Mouse (Mus musculus) lung, adult 2 months (tissue): Measurements from ENCODE around the gene Rpl26. TPM values are rescaled to one million over a fixed set of nuclear protein-coding genes. Genes with fewer than 3 reads are reported as not detected.

Experiments
- DNase-seq: peaks from one replicate; pipeline ENCODE4 v3.0.0; 2022
- H3K4me1 ChIP-seq: fragments of 200-500 bp; 2 replicates; pipeline ENCODE4 v1.6.1; 2011; ENCODE audit warnings: low read length; ENCODE audit not compliant: control insufficient read depth, insufficient read depth
- H3K4me3 ChIP-seq: fragments of 200-500 bp; replicated peaks from 2 replicates; pipeline ENCODE3; 2011; ENCODE audit warnings: low read depth, mild to moderate bottlenecking, control low read depth, low read length; ENCODE audit errors: extremely low read depth
- CTCF ChIP-seq: fragments of 200-500 bp; IDR thresholded peaks from 2 replicates; pipeline ENCODE4 v1.5.1; 2011; ENCODE audit warnings: mild to moderate bottlenecking, low read length, control low read depth; ENCODE audit not compliant: insufficient read depth
- POLR2A ChIP-seq: fragments of 200-500 bp; IDR thresholded peaks from 2 replicates; pipeline ENCODE4 v1.6.1; 2011; ENCODE audit warnings: low read depth, mild to moderate bottlenecking, control low read depth, low read length, borderline replicate concordance; ENCODE audit errors: extremely low read depth
- WGBS: fragments of 180-500 bp; shearing (Covaris S2); methylation state at CpG from one replicate; pipeline ENCODE4 v1.1.7; 2018; 5-methylcytosine and 5-hydroxymethylcytosine counted together
- polyA plus RNA-seq: library from polyadenylated mRNA; depleted of rRNA; stranded (reverse); fragments of >200 nt; gene quantifications from 2 replicates; pipeline ENCODE4 v1.2.3, GENCODE M21; 2012

Gene Rpl26
- polyA plus RNA-seq, 1 experiment = 674 TPM

GRCm38 (mm10) chr11:68899815-68900214 lies 1.6 kb upstream of the Rpl26 start:
- Histone ChIP-seq H3K4me3 (no peak overlapping the region), H3K4me1 (no peaks in the 10 kb centered on the region; the same call in 1 of the 2 replicates)
- WGBS = 79% methylated on average over 8 of the region's 8 CpGs
- TF ChIP-seq CTCF = no peak
- no peak for TF ChIP-seq POLR2A
- DNase-seq = no peak

- H3K4me1 ChIP-seq = no peaks in the 10 kb centered on the region; the same call in 1 of the 2 replicates
- DNase-seq = no peak
- peak overlapping the region; percentile 55 for H3K4me3 ChIP-seq
- no peak for TF ChIP-seq POLR2A
- no peak for TF ChIP-seq CTCF
- WGBS = 26% methylated on average over 31 of the region's 31 CpGs
Observed at GRCm38 (mm10) chr11:68900519-68901350, 648 bp upstream of the Rpl26 start.

GRCm38 (mm10) chr11:68902047-68902364 lies 623 bp downstream of the Rpl26 start:
- DNase-seq = no peak
- 1% methylated on average over 10 of the region's 10 CpGs for whole genome bisulfite sequencing
- H3K4me3 ChIP-seq = peak overlapping the region; percentile 64
- TF ChIP-seq POLR2A (no peak), CTCF (no peak)
- H3K4me1 ChIP-seq = no peaks in the 10 kb centered on the region; the same call in 1 of the 2 replicates

- DNase-seq = no peak
- Histone ChIP-seq H3K4me3 (no peak overlapping the region), H3K4me1 (no peaks in the 10 kb centered on the region; the same call in 1 of the 2 replicates)
- TF ChIP-seq CTCF (no peak), POLR2A (no peak)
- WGBS = 7% methylated on average over 11 of the region's 11 CpGs
Observed at GRCm38 (mm10) chr11:68902367-68902766, 984 bp downstream of the Rpl26 start.

GRCm38 (mm10) chr11:68902823-68903222 lies 1.4 kb downstream of the Rpl26 start:
- 70% methylated on average over 5 of the region's 5 CpGs for WGBS
- DNase-seq = no peak
- H3K4me1 ChIP-seq = no peaks in the 10 kb centered on the region; the same call in 1 of the 2 replicates
- no peak overlapping the region for H3K4me3 ChIP-seq
- TF ChIP-seq POLR2A = no peak
- TF ChIP-seq CTCF = no peak

- DNase-seq = no peak
- Histone ChIP-seq H3K4me1 (no peaks in the 10 kb centered on the region; the same call in 1 of the 2 replicates), H3K4me3 (no peak overlapping the region)
- 79% methylated on average over 2 of the region's 2 CpGs for WGBS
- no peak for TF ChIP-seq CTCF
- TF ChIP-seq POLR2A = no peak
Observed at GRCm38 (mm10) chr11:68903775-68904174, 2.4 kb downstream of the Rpl26 start.

- no peaks in the 10 kb centered on the region; the same call in 1 of the 2 replicates for H3K4me1 ChIP-seq
- 70% methylated on average over 8 of the region's 8 CpGs for WGBS
- peak; percentile 71 for DNase-seq
- no peak overlapping the region for H3K4me3 ChIP-seq
- no peak for TF ChIP-seq CTCF
- TF ChIP-seq POLR2A = no peak
Observed at GRCm38 (mm10) chr11:68904375-68905137, 3.2 kb downstream of the Rpl26 start.

- no peak for TF ChIP-seq CTCF
- DNase-seq = no peak
- no peaks in the 10 kb centered on the region; the same call in 1 of the 2 replicates for H3K4me1 ChIP-seq
Observed at GRCm38 (mm10) chr11:68905138-68905531, 3.8 kb downstream of the Rpl26 start.

GRCm38 (mm10) chr11:68905665-68906460 lies 4.5 kb downstream of the Rpl26 start:
- no peak for DNase-seq
- Histone ChIP-seq H3K4me1 (no peaks in the 10 kb centered on the region; the same call in 1 of the 2 replicates), H3K4me3 (no peak overlapping the region)
- no peak for TF ChIP-seq POLR2A
- TF ChIP-seq CTCF = no peak
- 88% methylated on average over 9 of the region's 9 CpGs for WGBS

More at GRCm38 (mm10) chr11:68905138-68905531, 3.8 kb downstream of the Rpl26 start:
- H3K4me3 ChIP-seq = no peak overlapping the region
- WGBS = 83% methylated on average over 3 of the region's 3 CpGs
